Mouse (Mus musculus) embryo, embryonic 9.5 days (tissue): ENCODE measurements around the gene Kndc1.

Experiments
- DNase-seq: peaks from one replicate; pipeline ENCODE4 v3.0.0-alpha.2; 2017; ENCODE audit errors: extremely low spot score

Gene Kndc1

DNA sequence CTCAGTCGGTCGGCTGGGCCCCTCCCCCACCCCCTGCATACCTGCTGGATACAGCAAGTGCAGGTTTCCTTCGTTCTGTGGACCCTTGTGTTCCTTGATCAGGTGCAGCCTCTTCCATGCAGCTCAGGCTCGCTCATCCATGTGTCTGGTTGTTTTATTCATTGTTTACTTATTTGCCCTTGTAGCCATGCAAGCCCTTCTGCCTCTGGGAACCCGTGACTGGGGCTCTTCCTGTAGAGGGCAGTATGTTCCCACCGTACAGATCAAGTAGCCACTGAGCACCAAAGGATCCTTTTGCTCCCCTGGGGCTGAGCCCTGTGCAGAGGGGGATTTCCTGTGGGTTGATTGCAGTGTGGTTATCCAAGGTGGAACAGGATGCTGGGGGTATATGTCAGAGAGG lies 11.2 kb downstream of the Kndc1 start:
- DNase-seq: peak; percentile 70

DNA sequence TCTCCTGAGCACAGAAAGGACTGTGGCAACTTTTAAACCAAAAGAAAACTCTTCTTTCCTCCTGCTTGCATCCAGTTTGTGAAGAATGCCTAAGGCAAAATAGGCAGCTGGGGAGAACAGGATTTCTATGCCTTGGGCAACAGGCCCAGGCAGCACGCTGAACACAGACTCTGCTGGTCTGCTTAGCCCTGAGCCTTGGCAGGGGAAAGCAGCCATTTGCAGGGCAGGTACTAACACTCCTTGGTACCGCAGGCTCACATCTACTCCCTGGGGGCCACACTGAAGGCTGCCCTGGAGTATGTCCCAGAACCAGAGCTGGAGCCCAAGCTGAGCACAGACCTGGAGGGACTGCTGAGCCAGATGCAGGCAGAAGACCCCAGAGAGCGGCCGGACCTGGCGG lies 13.7 kb downstream of the Kndc1 start:
- no peak for DNase-seq

DNA sequence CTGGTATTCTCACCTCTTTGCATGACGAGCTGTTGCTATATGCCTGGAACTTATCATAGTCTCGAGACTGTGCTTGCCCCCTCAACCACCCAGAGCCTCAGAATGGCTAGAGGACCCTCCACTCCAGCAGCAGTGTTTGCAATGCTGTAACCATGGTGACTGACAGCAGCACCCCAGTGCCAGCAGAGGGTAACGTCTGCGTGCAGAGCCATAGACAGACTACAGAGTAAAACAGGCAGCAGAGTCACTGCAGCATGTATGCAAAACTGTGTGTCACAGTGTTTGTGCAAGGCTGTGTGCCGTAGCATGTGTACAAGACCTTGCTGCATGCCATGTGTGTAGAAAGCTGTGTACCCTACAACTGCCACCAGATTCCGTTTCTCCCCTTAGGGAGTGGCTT lies 15.0 kb downstream of the Kndc1 start:
- no peak for DNase-seq

DNA sequence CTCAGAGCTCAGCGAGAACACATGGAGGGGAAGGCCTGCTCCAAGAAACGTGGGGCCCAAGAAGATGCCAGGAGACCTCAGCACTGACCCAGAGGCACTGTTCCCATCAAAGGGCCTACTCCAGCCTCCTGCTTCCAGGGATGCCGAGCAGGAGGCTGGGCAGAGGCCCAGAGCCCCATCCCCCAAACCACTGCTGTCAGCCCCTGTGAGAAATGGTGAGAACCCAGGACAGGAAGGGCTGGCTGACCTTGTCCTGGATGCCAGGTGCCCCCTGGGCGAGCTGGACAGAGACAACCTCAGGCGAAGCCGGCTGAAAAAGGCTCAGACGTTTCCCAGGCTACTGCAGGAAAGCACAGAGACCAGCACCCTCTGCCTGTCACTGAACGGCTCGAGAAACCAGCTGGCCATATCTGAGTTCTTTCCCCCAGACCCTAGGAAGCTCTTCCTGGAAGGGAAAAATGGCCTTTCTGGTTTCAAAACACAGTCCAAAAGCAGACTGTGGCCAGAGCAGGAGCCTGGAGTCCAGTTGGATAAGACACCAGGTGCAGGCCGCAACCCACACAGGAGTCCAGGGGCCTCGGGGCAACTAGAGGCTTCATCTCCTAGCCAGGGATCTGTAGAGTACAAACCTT lies 15.8 kb downstream of the Kndc1 start:
- no peak for DNase-seq

DNA sequence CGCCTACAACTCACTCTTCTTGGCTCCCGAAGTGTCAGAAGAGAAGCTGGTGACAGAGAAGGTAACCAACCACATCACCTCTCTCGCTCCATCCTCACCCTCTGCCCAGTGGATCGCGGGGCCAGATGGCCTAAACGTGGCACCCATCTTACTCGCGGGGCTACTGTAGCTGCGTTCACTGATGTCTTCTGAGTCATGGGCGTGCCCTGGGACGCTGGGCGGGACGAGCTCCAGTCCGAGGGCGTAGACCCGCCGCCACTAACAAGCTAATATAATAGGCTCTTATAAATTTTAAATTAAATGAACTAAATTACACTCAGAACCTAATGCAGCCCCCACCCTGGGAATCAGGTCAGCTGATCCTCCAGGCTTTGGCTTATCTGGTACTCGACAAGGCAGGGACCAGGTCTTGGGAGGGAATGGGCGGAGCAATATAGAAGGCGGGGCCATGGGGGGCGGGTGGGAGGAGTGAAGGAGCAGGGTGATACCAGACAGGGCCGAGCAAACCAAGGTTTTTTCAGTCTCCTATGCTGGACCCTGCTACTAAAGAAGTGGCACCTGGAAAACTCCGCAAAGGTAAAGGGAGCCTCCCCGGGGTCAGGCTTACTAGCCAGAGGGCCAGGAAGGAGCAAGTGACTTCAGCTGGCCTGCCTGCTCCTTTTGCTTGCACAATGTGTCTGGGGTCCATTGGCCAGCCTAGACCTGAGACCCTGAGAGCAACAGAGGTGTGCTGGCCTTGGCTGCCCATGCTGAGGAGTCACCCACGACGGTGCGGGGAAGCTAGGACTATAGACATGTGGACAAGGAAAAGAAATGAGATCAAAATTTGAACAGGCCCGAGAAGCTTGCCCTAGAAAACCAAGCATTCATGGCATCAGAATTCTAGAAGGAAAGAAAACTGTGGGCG lies 19.9 kb downstream of the Kndc1 start:
- DNase-seq: peak; percentile 66

DNA sequence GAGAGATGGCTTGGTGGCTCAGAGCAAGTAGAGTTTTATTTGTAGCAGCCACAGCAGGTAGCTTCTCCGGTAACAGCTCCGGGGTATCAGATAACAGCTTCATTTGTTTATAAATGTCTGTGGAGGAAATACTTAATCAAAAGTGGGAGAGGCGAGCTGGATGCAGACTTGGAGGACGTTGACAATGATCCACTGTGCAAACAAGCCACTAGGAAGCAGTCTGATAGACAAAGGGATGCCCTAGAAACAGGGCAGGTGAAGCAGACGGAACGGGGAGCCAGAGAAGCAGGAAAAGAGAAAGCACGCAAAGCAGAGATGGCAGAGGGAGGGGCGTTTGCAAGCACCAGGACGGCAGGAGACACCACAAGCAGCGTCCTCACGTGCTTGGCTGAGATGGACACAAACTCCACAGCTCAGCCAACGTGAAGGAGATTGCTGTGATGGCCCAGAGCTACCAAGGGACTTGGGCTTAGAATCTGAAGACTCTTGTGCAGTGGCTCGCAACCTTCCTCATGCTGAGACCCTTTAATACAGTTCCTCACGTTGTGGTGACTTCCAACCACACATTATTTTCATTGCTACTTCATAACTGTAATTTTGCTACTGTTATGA lies 21.3 kb downstream of the Kndc1 start:
- peak; percentile 15 for DNase-seq

DNA sequence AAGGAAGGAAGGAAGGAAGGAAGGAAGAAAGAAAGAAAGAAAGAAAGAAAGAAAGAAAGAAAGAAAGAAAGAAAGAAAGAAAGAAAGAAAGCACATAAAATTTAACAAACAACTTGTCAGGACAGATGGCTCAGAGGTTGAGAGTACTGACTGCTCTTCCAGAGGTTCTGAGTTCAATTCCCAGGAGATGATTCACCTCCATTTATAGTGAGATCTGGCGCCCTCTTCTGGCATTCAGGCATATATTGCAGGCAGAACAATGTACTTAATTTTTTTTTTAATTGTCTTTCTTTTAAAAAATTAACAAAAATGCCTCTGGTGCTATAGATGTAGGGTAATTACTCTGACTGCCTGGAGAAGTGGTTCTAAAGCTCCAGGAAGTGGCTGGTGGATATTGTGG lies 21.8 kb downstream of the Kndc1 start:
- no peak for DNase-seq

DNA sequence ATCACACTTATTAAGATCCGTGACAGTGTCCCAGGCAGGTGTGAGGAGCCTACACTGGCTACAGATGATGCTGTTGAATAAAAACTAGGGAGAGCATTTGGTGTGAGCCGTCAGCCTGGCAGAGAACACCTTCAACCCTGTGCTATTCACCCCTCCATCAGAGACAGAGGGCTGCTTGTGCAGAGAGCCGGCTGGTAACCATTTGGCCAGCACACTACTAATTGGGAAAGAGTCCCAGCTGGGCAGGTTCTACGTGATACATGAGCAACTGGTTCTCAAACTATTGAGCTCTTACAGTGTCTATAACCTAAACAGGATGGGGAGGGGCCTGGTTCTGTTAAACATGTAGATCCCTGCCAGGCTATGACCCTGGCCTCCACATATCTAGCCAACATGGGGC lies 23.8 kb downstream of the Kndc1 start:
- DNase-seq: no peak

DNA sequence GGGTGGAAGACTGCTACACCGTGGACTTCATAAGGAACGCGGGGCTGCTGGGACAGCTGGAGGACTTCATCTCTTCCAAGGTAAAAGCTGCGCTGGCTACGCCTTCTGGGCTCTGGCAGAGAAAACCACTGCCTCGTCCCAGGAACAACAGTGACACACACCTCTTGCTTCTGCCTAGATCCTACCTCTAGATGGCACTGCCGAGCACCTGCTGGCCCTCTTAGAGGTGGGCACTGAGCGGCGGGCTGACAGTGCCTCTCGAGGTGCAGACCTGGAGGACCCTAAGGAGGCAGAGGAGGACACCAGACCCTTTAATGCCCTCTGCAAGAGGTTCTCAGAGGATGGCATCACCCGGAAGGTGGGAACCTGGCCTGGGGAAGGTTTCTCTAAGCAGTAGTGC lies 36.2 kb downstream of the Kndc1 start:
- DNase-seq: peak; percentile 55

DNA sequence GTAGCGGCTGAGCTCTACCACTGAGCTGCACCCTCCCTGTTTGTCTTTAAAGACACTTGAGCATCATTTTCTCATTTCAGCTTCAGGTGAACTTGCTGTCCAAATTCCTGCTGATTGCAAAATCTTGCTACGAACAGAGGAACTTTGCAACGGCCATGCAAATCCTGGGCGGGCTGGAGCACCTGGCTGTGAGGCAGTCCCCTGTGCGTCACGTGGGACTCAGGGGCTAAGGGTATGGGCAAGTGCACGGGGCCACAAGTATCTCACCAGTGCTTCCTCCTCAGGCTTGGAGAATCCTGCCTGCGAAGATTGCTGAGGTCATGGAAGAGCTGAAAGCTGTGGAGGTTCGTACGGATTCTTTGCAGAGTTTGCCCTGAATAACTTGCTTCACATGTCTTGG lies 42.2 kb downstream of the Kndc1 start:
- DNase-seq: no peak

DNA sequence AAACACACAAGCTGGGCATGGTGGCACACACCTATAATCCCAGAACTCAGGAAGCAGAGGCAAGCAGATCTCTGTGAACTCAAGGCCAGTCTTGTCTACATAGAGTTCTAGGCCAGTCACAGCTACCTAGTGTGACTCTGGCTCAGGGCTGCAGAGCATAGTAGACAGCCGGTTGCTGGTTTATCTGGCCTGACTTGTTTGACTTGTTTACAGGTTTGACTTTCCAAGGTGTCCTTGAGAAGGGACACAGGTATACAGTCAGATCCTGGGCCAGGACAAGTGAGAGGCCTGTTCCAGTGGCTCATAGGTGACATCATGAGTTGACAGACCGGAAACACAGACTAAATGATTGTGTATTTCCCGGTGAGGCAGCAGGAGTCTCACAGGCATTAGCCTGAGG lies 42.6 kb downstream of the Kndc1 start:
- DNase-seq: no peak

DNA sequence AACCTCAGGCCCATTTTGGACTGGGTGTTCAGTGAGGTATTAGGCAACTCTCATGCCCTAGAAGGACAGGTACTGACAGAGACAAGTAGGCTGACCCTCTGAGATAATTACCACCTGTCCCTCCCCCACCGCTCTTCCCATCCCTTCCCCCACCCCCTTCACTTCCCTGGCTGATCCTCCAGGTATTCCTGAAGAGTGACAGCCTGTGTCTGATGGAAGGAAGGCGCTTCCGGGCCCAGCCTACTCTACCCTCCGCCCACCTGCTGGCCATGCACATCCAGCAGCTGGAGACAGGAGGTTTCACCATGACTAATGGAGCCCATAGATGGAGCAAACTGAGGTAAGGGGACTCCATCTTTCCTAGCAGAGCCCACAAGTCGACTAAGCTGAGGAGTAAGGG lies 43.3 kb downstream of the Kndc1 start:
- no peak for DNase-seq

DNA sequence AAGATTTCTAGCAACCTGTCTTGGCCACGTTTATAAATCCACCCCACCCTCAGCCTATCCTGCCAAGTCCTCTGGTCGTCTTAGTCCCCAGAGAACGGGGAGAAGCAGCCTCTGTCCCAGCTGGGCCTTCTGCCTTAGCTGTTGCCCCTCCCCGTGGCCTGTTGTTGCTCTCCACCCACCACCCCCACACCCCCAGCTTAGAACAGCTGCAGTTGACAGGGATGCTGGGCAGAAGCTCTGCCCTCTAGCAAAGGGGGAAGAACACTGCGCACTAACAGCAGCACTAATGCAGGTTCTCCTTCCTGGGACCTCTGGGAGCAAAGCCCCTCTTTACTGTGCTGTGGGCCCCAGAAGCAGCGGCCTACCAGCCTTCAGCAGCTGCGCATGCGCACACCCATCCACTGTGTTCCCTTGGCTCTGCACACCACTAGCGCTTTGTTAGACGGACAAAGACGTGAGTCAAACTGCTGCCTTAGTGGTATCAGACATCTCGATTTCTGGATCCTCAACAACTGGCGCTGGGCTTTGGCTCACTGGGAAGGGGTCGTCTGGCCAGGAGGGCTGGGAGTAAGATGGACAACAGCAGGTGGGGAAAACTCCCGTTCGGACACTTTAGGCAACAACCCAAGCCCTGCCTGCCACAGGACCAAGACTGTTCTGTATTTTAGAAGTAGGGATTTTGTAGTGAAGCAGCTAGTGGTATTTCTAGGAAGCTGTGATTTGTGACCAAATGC lies 46.1 kb downstream of the Kndc1 start:
- DNase-seq: no peak

DNA sequence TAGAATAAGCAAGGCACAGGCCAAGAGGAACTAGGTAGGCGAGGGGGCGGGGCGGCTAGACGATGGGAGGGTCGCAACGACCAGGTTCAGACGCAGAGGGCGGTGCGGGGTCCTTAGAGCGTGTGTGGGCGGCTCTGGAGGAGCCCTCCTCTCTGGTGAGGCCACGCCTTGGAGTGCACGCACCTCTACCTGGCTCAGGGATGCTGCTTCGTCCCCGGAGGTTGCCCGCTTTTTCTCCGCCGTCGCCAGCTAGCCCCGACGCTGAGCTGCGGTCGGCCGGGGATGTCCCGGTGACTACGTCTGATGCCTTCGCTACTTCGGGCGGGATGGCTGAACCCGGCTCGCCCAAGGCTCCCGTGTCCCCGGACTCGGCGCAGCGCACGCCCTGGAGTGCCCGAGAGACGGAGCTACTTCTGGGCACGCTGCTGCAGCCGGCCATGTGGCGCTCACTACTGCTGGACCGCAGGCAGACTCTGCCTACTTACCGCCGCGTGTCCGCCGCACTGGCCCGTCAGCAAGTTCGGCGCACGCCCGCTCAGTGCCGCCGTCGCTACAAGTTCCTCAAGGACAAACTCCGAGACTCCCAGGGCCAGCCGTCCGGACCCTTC lies 49.3 kb downstream of the Kndc1 start, which contains the start of gene Utf1:
Gene Utf1, plus strand, starts transcription at position 116 of the 608 bp plus-strand sequence.
- DNase-seq: peak; percentile 55

DNA sequence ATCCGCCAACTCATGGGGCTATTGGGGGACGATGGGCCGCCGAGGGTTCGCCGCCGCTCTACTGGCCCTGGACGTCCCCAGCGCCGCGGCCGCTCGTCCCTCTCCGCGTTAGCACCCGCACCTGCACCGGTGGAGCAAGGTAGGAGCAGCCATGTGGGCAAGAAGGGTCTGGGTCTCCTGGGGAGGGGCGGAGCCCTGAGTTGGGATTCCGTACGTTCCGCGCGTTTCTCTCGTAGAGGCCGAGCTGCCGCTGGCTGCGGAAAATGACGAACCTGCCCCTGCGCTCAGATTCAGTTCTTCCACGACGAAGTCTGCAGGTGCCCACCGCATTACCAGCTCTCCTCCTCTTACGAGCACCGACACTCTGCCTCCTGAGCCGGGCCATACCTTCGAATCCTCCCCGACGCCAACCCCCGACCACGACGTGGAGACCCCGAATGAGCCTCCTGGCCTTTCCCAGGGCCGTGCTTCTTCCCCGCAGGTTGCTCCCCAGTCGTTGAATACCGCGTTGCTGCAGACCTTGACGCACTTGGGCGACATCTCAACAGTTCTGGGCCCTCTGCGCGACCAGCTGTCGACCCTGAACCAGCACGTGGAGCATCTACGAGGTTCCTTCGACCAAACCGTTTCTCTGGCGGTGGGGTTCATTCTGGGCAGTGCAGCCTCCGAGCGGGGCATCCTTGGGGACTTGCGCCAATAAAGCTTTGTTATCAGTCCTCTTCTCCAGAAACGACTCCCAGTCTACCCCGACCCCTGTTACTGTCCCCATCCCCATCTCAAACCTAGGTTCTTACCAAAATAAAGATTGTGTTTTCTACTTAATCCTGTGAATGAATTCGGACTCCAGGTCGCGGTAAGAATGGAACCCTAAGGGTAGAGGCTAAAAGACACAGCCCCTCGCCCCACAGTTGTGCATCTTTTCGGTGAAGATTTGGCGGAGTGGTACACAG lies 50.1 kb downstream of the Kndc1 start:
- peak; percentile 33 for DNase-seq

DNA sequence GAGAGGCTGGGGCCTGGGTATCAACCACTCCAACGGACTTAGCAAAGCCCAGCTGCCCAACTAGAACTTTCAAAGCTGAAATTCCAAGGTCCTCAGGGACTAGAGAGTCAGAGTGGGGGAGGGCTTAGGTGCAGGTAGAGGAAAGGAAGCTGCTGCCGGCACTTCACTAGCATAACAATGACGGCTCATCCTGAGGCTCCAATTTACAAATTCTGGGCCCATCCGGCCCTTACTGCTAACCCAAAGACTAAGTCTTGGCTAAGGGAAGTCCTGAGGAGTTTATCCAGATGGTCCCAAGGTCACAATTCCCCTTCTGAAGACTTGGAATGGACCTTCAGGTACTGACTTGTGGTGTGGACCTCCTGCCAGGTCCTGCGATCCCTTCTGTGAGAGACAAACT lies 51.0 kb downstream of the Kndc1 start:
- DNase-seq: no peak

DNA sequence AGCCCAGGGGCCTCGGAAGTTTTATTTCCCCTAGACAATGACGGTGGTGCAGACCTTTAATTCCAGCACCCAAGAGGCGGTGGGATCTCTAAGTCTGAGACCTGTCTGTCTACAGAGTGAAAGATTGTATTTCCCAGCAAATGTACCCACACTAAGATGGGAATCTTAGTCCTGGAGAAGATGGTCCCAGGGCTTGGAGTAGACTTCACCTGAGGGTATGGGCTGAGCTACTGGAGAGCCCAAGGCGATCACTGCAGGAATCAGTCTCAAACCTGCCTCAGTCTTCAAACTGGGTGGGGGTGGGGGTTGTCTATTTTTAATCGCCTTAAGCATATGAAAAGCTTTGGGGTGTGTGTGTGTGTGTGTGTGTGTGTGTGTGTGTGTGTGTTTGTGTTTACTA lies 51.5 kb downstream of the Kndc1 start:
- DNase-seq: no peak

DNA sequence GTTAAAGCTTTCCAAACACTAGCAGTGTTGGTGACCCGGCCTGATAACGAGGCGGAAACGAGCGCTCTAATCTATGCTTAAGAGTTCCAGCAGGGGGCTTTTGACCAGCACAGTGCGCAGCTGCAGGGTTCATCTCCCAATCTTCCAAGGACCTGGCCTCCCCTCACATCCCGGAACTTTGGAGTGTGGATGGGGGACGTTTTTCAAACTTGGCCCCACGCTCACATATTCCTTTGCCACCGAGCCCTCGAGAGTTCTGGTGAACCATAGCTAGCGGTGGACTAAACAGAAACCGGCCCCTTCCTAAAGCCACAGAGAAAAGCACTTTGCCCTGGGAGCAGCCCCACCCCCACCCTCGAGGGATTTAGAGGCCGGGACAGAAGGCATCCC lies 55.4 kb downstream of the Kndc1 start:
- DNase-seq: no peak

DNA sequence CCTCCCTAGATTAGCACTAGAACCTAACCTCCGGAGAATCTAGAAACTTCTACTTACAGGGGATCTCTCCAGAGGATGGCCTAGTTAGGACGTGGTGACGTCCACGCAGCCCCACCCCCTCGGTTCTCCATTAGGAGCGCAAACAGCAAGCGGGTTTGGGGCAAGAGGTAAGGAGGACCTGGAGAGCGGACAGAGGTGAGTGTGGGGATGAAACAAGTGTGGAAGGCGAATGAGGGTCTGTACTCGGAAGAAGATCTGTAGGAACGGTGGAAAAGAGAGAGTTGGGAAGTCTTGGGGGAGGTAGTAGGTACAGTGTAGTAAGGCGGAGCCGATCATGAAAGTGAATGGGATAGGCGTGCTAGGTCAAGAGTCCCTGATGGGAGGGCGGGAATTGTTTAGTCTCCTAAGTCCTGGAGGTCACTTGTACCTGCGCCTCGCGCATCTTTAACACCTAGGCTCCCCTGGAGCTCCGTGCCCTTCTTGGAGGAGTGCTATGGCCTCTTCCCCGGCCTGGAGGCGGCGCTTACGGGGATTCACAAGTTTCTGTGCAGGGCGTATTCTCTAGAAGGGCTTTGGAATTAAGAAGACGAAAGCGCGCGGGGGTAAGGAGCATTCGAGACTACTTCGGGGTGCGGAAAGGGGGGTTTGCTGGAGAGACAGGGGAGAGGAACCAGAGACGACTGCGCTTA lies 55.9 kb downstream of the Kndc1 start:
- DNase-seq: peak; percentile 66

DNA sequence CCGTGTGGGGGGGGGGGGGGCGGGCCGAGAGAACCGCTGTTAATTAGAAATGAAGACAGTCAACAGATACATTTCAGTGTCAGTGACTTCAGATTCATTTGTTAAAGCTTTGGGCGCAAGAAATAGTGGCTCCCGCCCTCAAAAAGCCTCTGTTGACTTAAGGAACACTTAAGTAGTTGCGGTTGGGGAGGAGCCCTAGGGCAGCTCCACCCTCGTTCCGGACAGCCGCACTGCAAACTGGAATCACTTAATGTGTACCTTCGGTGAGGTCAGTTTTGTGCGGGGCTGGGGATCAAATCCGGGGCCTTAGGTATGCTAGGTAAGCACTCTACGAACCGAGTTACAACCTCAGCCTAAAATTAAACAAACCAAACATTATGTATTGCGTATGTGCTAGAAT lies 56.6 kb downstream of the Kndc1 start:
- peak; percentile 33 for DNase-seq
